Mouse (Mus musculus): ENCODE measurements at regions not wholly inside any gene's neighbourhood (a gene's known extent, or its start where the extent isn't known, plus 50 kb on each side); places are given as distances from the start of the nearest gene placed in this dataset.

GRCm38 (mm10) chr4:45585188-45585820, 53.0 kb upstream of the Shb start:
- no peak for TF ChIP-seq CTCF (IDR thresholded peaks at IDR 0.05; ENCODE audit: extremely low read depth, insufficient read depth, low read length)
- TF ChIP-seq POLR2A (IDR thresholded peaks at IDR 0.05; ENCODE audit: extremely low read depth, insufficient read depth, low read length), result no peak
